Mouse (Mus musculus) layer of hippocampus, adult 9-11 months (tissue): ENCODE results near the gene Brsk1.
A peak's percentile ranks its signal among the peaks of the same experiment; 100 is the strongest.

Experiments
- DNase-seq: peaks from one replicate; pipeline ENCODE4 v3.0.0; 2022

The Brsk1 gene

DNA sequence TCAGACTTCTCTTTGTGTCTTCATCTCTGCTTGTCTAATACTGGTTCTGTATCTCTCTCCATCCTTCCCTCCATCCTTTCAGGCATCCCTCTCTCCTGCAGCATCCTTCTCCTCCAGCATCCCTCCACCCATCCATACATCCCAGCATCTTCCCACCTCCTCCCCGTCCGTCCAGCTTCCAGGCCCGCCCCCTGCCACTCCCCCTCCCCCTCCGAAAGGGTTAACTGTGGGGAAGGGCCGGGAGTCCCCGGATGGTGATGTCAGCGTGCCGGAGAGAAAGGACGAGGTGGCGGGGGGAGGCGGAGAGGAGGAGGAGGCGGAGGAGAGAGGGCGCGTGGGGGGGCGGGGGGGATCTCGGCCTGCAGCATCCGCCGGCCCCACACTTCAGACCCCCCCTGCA lies at the start of gene Brsk1:
Gene Brsk1 (plus strand): TSS at position 218 of the 400 bp plus-strand sequence.
- DNase-seq, result peak; percentile 86

DNA sequence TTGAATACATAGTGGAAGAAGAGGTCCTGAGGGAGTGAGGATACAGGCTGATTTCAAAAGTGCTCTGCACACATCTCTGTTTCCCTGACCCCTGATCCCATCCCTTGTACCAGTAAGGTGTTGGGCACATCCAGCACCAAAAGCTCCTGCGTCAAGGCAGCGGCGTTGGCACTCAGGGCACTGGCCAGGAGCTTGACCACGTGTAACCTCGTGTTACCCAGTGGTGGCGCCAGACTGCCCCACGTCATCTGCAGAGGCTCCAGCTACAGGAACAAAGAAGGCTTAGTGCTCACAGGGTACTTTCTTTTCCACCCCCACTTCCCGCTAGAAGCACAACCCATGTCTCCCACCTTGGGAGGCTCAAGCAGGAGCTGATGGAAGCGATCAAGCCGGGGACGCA lies 49.2 kb upstream of the Brsk1 start:
- peak; percentile 65 for DNase-seq

DNA sequence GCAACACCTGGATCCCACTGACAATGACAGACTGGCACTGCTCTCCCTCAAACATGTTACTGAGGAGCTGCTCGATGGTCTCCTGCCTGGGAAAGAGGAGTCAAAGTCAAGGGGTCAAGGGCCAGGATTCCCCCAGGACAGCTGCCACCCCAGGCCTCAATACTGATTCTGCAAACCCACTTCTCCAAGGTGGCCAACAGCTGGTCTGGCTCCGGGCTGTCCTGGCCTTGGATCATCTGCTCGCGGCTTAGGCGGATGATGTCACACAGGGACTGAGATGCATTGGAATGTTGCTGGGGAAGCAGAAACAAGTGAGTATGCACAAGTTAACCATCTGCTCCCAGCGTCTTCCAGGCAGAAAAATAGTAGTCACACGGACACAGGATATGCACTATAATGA lies 48.4 kb upstream of the Brsk1 start:
- no peak for DNase-seq

DNA sequence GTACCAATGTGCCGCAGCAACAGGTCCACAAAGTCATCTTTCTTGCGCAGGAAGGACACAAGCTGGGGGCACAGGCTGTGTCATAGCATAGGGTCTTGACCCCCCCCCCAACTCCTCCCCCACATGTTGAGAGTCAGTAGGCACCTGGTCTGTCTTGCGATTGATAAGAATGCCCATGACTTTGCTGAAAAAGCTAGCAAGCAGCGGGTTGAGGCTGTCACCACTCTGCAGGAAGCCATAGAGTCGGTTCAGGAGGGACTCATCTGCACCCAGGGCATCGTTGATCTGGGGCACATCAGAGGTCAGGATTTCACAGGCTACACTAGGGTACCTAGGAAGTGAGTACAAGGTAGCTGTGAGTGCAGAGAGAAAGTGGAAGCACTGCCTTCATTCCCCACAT lies 47.2 kb upstream of the Brsk1 start:
- DNase-seq, result no peak

DNA sequence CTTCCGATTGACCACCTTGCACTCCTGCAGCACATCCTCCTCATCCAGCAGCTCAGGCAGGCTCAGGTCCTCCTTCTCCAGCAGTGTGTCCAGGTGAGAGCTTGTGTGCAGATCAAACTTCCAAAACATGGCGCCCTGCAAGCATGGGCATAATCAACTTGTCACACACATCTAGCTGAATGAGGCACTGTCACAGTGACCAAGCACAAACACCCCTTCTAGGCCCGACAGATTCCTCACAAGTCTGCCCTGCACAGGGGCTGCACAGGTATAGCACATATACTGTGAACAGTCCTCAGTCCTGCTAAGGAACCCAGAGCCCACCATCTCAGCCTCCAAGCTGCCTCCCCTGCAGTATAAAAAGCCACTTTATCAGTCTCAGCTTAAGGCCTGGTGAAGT lies 43.6 kb upstream of the Brsk1 start:
- no peak for DNase-seq

DNA sequence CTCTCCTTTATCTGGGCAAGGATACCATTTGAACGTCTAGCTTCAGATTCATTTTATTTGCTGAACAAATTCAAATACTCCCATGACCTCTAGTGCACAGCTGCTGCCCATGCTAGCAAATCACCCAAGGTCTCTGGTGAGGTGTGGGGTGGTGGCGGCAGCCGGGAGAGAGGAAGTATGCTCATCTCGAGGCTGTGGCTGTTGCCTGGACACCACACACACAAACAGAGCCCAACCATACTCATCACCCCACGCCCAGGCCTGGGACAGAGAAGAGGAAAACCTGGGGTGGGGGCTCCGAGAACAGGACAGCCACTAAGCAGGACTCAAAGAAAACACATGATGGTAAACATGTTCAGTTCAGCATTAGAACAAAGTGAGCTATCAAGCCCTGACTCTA lies 43.1 kb upstream of the Brsk1 start:
- DNase-seq, result no peak

DNA sequence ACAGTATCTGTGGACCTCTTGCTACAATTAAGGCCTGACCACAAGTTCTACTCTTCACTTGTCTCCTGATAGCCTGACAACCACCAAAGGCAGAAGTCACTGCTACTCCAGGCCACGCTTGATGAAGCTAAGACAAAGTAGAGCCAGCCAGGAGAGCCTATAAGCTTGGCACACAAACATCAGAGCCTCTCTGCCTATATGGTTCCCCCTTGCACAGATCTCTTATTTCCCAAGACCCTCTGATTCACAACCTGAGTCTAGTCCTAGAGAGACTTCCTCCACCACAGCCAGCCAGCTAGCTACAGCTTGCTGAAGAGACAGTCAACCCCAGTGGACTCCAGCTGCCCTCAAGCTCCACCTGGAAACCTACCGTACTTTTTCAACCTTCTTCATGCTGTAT lies 42.4 kb upstream of the Brsk1 start:
- no peak for DNase-seq

DNA sequence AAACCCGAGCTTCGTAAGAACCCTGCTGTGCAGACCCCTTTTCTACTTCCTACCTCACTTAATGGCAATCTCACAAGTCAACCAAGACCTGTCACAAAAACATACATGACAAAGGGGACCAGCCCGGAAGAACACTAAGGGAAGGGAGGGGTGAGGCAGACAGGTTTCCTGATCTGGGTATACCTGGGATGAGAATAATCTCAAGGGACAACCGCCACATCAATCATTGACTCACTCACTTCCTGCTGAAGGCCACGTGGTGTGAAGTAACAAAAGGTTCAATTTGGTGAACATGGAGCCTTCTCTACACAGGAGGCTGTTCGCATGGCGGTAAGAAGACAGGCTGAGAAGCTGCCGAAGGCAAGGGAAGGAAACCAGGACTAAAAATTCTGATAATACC lies 38.8 kb upstream of the Brsk1 start:
- no peak for DNase-seq

DNA sequence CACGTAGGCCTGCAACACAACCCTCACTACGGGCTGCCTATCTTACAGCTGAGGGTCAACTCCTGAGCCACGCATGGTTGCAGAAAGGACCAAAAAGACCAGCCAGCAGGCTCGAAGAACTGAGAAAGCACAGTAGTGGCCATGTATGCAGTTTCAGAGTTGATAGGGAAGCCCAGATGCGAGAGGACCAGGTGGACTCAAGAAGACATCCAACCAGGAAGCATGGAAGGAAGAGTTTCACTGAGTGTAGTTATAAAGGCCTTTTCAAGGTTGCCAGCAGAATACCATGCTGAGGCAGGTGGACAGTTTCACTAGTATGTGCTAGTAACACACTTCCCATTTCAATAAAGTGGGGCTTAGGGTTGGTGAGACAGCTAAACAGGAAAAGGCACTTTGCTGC lies 37.7 kb upstream of the Brsk1 start:
- DNase-seq, result no peak

DNA sequence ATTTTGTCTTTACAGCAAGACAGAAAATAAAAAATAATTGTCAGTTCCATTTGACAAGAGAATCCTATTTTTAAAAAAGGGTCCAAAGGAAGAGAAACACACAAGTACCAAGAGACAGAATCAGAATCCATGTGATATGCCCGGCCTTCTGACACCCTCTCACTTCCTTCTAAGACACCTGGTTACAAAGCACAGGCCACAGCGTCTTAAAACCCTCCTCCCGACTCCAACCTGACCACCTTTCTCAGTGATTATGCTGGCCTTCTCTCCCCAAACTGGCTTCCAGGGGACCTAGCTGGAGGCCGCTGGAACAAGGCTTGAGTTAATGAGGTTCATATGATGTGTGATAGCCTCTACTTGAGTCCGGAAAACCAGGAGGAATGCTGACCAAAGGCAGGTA lies 37.1 kb upstream of the Brsk1 start:
- DNase-seq, result no peak

DNA sequence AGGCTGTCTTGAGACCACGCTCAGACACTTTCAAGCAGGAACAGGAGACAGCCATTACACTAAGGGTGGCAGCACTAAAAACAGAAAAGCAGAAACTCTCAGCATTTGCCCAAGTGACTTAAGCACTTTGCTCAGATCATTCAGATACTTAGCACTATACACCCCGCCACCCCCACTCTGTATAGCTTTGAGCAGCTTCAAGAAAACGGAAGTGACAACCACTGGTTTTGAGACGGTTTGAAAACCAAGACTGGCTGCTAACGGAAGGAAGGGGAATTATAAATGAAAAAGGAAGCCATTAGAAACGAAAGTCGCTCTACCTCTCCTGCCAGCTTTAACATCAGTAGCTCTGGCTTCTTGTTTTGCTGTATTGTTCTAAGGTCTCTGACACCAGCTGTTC lies 36.6 kb upstream of the Brsk1 start:
- DNase-seq, result peak; percentile 78

DNA sequence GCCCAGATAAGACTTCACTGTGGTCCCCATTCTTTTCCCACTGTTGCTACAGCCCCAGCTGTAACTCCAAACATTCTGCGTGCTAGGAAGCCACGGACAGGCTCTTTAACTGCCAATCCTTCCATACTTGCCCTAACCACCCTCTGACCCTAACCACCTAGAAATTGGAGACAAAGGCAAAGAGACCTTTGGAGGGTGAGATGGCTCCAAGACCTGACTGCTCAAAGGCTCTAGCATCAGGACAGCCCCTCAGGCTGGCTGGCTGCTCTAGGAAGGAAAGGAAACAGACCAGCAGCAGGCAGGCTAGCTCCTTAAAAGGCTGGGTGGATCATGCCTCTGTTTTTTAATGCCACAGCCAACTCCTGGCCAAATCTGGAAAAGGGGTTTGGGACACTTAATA lies 36.2 kb upstream of the Brsk1 start:
- DNase-seq, result no peak

DNA sequence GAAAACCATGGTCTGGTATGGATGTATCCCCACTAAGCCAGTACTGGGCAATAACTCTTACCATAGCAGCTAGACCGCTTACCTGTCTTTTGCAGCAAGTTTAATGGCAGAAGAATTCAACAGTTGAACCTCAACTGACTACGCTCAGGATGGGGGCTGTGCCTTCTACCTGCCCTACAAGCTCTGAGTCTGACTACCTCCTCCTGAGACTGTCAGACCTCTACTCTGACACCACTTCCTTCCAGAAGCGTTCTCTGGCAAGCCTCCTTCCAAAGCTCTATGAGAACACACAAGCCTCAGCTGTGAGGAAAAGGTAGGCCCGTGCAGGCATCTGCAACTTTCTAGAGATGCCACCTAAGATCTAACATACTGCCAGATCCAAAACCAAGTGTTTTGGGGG lies 35.0 kb upstream of the Brsk1 start:
- no peak for DNase-seq

DNA sequence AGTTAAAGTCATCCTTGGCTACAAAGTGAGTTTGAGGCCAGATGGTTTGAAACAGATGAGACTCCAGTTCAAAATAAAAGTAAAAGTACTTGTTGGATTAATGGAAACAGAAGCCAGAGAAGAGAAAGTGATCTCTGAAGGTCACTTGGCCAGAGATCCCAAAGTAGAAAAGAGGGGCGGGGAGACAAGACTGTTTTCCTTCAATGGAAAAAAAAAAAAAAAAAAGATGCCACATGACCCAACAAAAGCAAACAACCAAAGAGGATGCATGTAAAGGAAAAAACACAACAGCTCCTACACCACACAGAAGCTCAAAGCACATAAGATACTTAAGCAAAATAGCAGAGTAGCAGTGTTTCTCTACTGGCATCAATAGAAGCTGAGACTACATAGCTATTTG lies 34.5 kb upstream of the Brsk1 start:
- no peak for DNase-seq

DNA sequence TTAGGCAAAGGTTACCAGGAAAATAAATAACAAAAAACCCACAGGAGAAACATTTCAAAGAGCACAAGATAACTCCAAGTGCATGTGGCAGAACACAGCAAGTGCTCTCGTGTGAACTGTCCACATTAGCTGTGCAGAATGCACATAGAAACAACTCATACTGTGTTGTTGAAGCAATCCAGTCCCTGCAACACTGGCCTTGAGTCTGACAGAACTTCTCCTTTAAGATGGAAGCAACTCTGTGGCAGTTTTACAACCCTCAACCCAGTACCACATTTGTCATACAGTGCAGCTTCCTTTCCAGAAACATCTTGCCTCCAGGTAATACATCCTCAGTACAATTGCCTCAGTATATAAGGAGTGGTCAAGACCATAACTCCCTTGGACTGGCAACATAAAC lies 33.6 kb upstream of the Brsk1 start:
- no peak for DNase-seq

DNA sequence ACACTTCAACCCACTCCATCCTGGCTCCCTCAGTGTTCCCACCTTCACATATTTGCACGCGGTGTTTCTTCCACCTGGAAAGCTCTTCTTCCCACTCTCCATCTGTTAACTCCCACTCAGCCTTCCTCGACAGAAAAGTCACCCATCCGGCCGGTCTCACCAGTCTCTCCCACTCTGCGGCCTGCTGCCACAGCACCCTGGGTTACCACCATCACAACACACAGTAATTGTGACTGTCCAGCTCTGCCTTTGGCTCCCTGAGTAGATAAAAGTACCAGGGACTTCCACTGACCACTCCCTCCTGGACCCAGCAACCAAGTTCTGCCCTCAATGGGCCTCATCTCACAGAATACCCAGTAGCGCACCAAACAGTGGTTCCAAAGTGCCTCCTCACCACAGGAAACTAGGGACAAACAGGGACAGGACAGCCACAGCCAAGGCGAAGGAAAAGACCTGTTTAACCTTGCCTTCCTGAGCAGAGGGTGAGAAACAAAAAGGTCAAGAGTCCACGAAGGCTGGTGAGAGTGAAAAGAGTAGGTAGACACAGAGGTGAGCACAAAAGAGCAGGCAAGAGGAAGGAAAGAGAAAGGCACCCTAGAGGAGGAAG lies 32.8 kb upstream of the Brsk1 start:
- DNase-seq, result no peak

DNA sequence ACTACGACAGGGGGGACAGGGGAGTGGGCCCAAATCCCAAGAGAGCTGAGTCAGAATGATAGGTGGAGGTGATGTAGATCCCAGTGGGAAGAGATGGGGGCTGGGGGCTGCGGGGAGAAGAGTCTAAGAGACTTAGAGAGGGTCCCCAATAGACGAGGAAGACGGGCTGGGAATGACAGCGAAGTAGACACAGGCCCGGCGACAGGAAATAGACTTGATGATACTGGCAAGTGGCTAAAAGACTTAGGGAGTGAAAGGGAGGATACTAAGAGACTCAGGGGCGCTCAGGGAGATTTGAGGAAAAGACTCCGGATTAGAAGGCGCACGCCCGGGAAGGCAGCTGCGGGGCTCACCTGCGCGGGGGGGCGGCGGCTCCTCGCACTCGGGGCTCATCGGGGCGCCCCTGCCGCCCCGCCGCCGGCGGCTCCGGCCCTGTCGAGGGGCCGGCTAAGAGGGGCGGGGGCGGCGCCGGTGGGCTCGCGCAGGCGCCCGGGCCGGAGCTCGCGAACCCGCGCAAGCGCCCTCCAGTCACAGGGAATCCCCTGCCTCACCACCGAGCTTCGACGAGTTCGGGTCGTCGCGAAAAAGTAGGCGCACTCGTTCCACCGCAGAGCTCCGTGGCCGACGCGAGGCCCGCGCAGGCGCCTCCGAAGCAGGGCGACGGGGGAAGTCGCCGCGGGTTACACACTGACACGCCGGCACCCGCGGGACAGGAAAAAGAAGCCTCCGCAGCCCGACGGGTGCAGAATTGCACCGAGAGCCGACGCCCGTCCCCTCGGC lies 32.1 kb upstream of the Brsk1 start:
- DNase-seq, result no peak

DNA sequence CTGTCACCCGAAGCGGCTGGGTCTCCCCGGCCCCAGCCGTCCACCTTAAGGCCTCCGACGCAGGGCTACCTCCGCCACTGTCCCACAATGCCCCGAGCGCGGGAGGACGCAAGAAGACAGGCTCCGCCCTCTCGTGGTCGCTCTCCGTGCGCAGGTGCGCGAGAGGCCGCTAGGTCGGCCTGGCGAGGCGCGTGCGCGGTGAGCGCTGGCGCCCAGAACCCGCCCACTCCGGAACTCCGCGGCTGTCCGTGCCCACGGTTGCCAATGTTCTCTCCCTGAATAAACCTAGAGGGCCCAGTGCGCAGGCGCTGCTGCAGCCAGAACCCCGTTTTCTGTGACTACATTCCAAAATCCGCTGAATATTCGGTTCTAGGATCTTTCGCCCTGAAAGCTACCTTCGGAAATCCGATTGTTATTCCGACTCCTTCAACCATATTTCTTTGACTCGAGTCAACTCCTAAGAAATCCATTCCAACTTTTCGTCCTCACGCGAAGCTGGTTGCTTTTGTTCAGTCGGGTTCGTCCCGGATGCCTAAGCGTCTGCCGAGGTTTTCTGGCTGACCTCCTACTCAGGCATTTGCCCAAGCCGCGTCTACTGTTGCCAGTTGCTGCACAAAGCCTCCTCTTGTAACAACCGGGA lies 31.4 kb upstream of the Brsk1 start, which contains the start of gene Ppp6r1:
Gene Ppp6r1 (minus strand): TSS at position 108 of the 640 bp plus-strand sequence.
- DNase-seq, result peak; percentile 98

DNA sequence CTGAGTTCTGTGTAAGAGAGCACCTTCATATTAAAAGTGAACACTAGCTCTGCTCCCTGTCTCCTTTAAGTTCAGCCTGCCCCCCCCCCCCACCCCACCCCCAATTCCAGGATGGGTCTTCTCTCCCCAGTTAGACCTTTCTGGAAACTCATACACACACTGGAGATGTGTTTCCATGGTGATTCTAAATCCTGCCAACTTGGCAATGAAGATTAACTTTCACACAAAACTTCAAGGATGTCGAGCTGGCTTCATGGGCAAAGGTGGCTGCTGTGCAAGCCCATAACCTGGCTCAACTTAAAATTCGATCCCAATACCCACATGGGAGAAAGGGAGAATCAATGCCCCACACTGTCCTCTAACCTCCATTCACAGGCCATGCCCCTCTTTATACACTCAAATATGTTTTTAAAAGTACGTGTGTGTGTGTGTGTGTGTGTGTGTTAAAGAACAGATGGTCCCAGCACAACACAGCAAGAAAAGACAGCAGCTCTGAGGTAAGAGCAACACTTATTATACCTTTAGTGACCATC lies 30.4 kb upstream of the Brsk1 start:
- DNase-seq, result no peak

DNA sequence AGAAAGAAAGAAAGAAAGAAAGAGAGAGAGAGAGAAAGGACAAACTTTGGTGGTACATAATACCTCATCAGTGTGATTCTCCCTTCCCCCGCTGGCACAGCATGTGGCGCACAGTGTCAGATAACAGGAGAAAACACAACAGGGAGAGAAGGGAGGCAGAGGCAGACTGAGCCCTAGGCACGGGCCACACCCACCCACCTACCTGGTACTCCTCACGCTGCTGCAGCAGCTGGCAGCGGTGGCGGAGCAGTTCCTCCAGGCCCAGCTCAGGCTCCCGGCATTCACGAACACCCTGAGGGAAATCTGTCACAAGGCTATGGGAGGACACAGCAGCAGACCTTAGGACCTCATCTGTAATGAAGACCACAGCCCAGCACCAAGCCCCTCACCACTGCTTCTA lies 27.2 kb upstream of the Brsk1 start:
- DNase-seq, result no peak

DNA sequence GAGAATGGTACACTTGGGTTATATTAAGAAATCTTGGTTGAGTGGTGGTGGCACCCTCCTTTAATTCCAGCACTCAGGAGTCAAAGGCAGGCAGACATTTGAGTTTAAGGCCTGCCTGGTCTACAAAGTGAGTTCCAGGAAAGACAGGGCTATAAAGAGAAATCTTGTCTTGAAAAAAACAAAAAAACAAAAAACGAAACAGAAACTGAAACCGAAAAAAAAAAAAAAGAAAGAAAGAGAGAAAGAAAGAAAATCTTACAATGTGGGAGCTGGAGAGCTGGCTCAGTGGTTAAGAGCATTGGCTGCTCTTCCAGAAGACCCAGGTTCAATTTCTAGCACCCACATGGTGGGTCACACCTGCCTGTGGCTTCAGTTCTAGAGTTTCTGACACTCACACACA lies 26.7 kb upstream of the Brsk1 start:
- no peak for DNase-seq

DNA sequence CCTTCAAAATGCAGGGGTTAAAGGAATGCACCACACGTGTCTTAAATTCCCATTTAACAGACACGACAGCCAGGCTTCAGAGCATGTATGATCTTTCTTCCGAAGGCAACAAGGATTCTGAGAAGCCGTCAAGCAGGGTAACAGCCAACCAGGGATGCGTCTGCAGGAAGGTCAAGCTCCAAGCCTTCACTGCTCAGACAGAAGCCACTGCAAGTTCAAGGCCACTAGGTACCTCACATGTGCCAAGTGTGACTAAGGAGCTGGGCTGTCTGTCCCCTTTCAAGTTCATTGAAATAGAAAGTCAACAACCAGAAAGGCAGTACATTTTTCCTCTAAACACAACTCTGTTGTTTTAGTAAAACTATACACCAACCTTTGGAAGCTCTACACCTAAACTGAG lies 23.5 kb upstream of the Brsk1 start:
- no peak for DNase-seq

DNA sequence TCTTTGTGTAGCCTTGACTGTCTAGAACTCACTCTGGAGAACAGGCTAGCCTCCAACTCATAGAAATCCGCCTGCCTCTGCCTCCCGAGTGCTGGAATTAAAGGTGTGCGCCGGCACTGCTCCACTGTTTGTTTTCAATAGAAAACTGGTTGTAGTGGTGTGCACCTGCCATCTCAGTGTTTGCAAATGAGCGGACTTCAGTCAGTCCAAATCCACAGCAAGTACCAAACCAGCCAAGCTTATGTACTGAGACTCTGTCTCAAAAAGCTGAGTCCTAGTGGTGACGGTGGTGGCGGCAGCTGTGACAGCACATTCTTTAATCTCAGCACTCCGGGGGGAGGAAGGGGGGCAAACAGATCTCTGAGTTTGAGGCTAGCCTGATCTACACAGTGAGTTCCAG lies 21.9 kb upstream of the Brsk1 start:
- DNase-seq, result no peak

DNA sequence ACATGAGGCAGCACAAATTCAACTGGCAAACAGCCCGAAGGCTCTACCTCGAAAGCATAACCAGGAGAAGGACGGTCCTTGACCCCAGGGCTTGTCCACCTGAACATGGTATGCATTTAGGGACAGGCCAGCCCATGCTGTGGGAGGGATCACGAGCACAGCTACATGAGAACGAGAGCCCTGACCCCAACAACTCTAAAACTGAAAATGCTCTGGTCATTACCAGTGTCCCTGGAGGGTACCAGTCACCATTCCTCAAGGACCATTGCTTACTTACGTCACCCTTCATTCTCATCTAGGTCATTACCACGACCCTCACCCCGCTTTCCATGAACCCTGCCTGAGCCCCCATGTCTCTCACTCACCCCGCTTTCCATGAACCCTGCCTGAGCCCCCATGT lies 21.2 kb upstream of the Brsk1 start:
- DNase-seq, result no peak
